Mouse (Mus musculus) MEL (cell line): ENCODE results near the gene H2-Ab1. TPM values are rescaled to one million over a fixed set of nuclear protein-coding genes. Genes with fewer than 3 reads are reported as not detected.

Experiments
- DNase-seq: peaks from one replicate; pipeline ENCODE4 v3.0.0; 2011; ENCODE audit warnings: low read depth, low spot score
- H3K27ac ChIP-seq: 2 replicates; pipeline ENCODE4 v1.5.1; 2012; ENCODE audit warnings: low read depth, mild to moderate bottlenecking, control low read depth, low read length, moderate library complexity; ENCODE audit not compliant: control insufficient read depth
- H3K27me3 ChIP-seq, 2 experiments: fragments of 150-350 bp in 1 of 2; sonication (generic) in 1 of 2; 2 replicates each; pipeline ENCODE4 v1.6.1; 2012; ENCODE audit warnings: low read length in 2 of 2, mild to moderate bottlenecking in 2 of 2, improper control_type of control experiment in 1 of 2, moderate library complexity in 1 of 2; ENCODE audit not compliant: insufficient read depth in 2 of 2, control insufficient read depth in 1 of 2
- H3K36me3 ChIP-seq, 2 experiments: 2 replicates each; pipeline ENCODE4 v1.6.1; 2012 to 2014; ENCODE audit warnings: low read length in 2 of 2, improper control_type of control experiment in 1 of 2, inconsistent platforms in 1 of 2, mild to moderate bottlenecking in 1 of 2; ENCODE audit not compliant: insufficient read depth in 2 of 2, control insufficient read depth in 1 of 2
- H3K4me1 ChIP-seq, 2 experiments: fragments of 150-350 bp in 1 of 2; sonication (generic) in 1 of 2; 2 replicates each; pipeline ENCODE4 v1.6.1; 2012; ENCODE audit warnings: low read length in 2 of 2, improper control_type of control experiment in 1 of 2, mild to moderate bottlenecking in 1 of 2; ENCODE audit not compliant: insufficient read depth in 2 of 2, control insufficient read depth in 1 of 2
- H3K4me3 ChIP-seq, 2 experiments: fragments of 150-350 bp in 1 of 2; sonication (generic) in 1 of 2; 2 replicates each; pipeline ENCODE4 v1.5.1; 2012; ENCODE audit warnings: low read depth in 2 of 2, low read length in 2 of 2, mild to moderate bottlenecking in 2 of 2, moderate library complexity in 2 of 2, control low read depth in 1 of 2, improper control_type of control experiment in 1 of 2; ENCODE audit not compliant: control insufficient read depth in 1 of 2, insufficient read depth in 1 of 2
- H3K79me2 ChIP-seq: 2 replicates; pipeline ENCODE4 v1.6.1; 2012; ENCODE audit warnings: mild to moderate bottlenecking, low read length, moderate library complexity; ENCODE audit not compliant: control insufficient read depth, poor library complexity, insufficient read depth
- H3K9ac ChIP-seq: 2 replicates; pipeline ENCODE4 v1.6.1; 2012; ENCODE audit warnings: low read depth, mild to moderate bottlenecking, control low read depth, low read length, moderate library complexity; ENCODE audit not compliant: control insufficient read depth, poor library complexity, severe bottlenecking
- H3K9me3 ChIP-seq: fragments of 150-350 bp; sonication (generic); replicated peaks from 2 replicates; pipeline ENCODE4 v1.6.1; 2012; ENCODE audit warnings: mild to moderate bottlenecking, low read length, improper control_type of control experiment, moderate library complexity; ENCODE audit not compliant: insufficient read depth
- BHLHE40 ChIP-seq: IDR thresholded peaks from 2 replicates; pipeline ENCODE4 v1.6.1; 2012; ENCODE audit warnings: low read depth, mild to moderate bottlenecking, inconsistent platforms, low read length, improper control_type of control experiment, borderline replicate concordance
- CTCF ChIP-seq, 3 experiments: IDR thresholded peaks in 2 of 3; conservative IDR thresholded peaks in 1 of 3; 2 replicates each; pipeline ENCODE4 v1.5.1; 2011 to 2012; ENCODE audit warnings: low read length in 3 of 3, low read depth in 2 of 3, mild to moderate bottlenecking in 2 of 3, improper control_type of control experiment in 1 of 3, inconsistent platforms in 1 of 3, mixed read lengths in 1 of 3, moderate library complexity in 1 of 3; ENCODE audit not compliant: control insufficient read depth in 1 of 3, insufficient read depth in 1 of 3, poor library complexity in 1 of 3, severe bottlenecking in 1 of 3
- ELF1 ChIP-seq: IDR thresholded peaks from 2 replicates; pipeline ENCODE4 v1.6.1; 2014; ENCODE audit warnings: low read depth, mild to moderate bottlenecking, inconsistent platforms, low read length, improper control_type of control experiment, moderate library complexity
- EP300 ChIP-seq, 2 experiments: IDR thresholded peaks; 2 replicates each; pipeline ENCODE4 v1.6.1; 2011; ENCODE audit warnings: improper control_type of control experiment in 2 of 2, low read length in 2 of 2, low read depth in 1 of 2, mild to moderate bottlenecking in 1 of 2
- GATA1 ChIP-seq: IDR thresholded peaks from 2 replicates; pipeline ENCODE4 v1.6.1; 2011; ENCODE audit warnings: low read depth, low read length, improper control_type of control experiment
- HCFC1 ChIP-seq: IDR thresholded peaks from 2 replicates; pipeline ENCODE4 v1.6.1; 2012; ENCODE audit warnings: low read depth, mild to moderate bottlenecking, inconsistent platforms, low read length, improper control_type of control experiment, moderate library complexity
- KAT2A ChIP-seq: conservative IDR thresholded peaks from 2 replicates; pipeline ENCODE4 v1.6.1; 2012; ENCODE audit warnings: low read depth, low read length, improper control_type of control experiment, inconsistent platforms
- MAFK ChIP-seq: IDR thresholded peaks from 2 replicates; pipeline ENCODE4 v1.6.1; 2011; ENCODE audit warnings: low read depth, mild to moderate bottlenecking, low read length, improper control_type of control experiment, borderline replicate concordance
- MAX ChIP-seq: IDR thresholded peaks from 2 replicates; pipeline ENCODE4 v1.6.1; 2011; ENCODE audit warnings: low read length, improper control_type of control experiment
- MEF2A ChIP-seq: IDR thresholded peaks from 2 replicates; pipeline ENCODE4 v1.6.1; 2014; ENCODE audit warnings: low read depth, mild to moderate bottlenecking, inconsistent platforms, low read length, improper control_type of control experiment; ENCODE audit not compliant: poor library complexity, insufficient replicate concordance, severe bottlenecking; ENCODE audit errors: extremely low read depth
- MXI1 ChIP-seq: IDR thresholded peaks from 2 replicates; pipeline ENCODE4 v1.6.1; 2011; ENCODE audit warnings: mild to moderate bottlenecking, low read depth, low read length, improper control_type of control experiment
- MYB ChIP-seq: IDR thresholded peaks from 2 replicates; pipeline ENCODE4 v1.6.1; 2011; ENCODE audit warnings: mild to moderate bottlenecking, low read depth, low read length, improper control_type of control experiment
- NELFE ChIP-seq: IDR thresholded peaks from 2 replicates; pipeline ENCODE4 v1.6.1; 2011; ENCODE audit warnings: low read depth, low read length, improper control_type of control experiment
- NRF1 ChIP-seq: IDR thresholded peaks from 2 replicates; pipeline ENCODE4 v1.6.1; 2014; ENCODE audit warnings: low read depth, mild to moderate bottlenecking, inconsistent platforms, low read length, improper control_type of control experiment, moderate library complexity; ENCODE audit not compliant: poor library complexity, insufficient read depth, severe bottlenecking
- POLR2A ChIP-seq, 2 experiments: IDR thresholded peaks; 2 replicates each; pipeline ENCODE4 v1.6.1; 2011 to 2012; ENCODE audit warnings: low read length in 2 of 2, mild to moderate bottlenecking in 2 of 2, control low read depth in 1 of 2, improper control_type of control experiment in 1 of 2, low read depth in 1 of 2, moderate library complexity in 1 of 2; ENCODE audit not compliant: control insufficient read depth in 1 of 2, insufficient read depth in 1 of 2, poor library complexity in 1 of 2
- POLR2AphosphoS2 ChIP-seq: IDR thresholded peaks from 2 replicates; pipeline ENCODE4 v1.6.1; 2011; ENCODE audit warnings: low read length, improper control_type of control experiment
- RCOR1 ChIP-seq: IDR thresholded peaks from 2 replicates; pipeline ENCODE4 v1.6.1; 2012; ENCODE audit warnings: low read depth, mild to moderate bottlenecking, inconsistent platforms, low read length, improper control_type of control experiment
- TAL1 ChIP-seq: IDR thresholded peaks from 2 replicates; pipeline ENCODE4 v1.6.1; 2012; ENCODE audit warnings: mild to moderate bottlenecking, inconsistent platforms, low read length, moderate library complexity, mixed read lengths
- TCF12 ChIP-seq: IDR thresholded peaks from 2 replicates; pipeline ENCODE4 v1.6.1; 2014; ENCODE audit warnings: low read depth, mild to moderate bottlenecking, inconsistent platforms, low read length, improper control_type of control experiment, moderate library complexity
- UBTF ChIP-seq: IDR thresholded peaks from 2 replicates; pipeline ENCODE4 v1.6.1; 2012; ENCODE audit warnings: low read depth, mild to moderate bottlenecking, inconsistent platforms, low read length, improper control_type of control experiment, moderate library complexity, borderline replicate concordance; ENCODE audit not compliant: insufficient read depth
- USF1 ChIP-seq: IDR thresholded peaks from 2 replicates; pipeline ENCODE4 v1.6.1; 2014; ENCODE audit warnings: low read depth, mild to moderate bottlenecking, inconsistent platforms, low read length, improper control_type of control experiment, moderate library complexity
- ZC3H11A ChIP-seq: IDR thresholded peaks from 2 replicates; pipeline ENCODE4 v1.6.1; 2012; ENCODE audit warnings: low read depth, mild to moderate bottlenecking, inconsistent platforms, low read length, improper control_type of control experiment
- ZNF384 ChIP-seq: IDR thresholded peaks from 2 replicates; pipeline ENCODE4 v1.6.1; 2012; ENCODE audit warnings: low read depth, mild to moderate bottlenecking, inconsistent platforms, low read length, improper control_type of control experiment
- polyA plus RNA-seq, 2 experiments: library from polyadenylated mRNA; stranded (reverse) in 1 of 2; unstranded in 1 of 2; fragments of >175 nt in 1 of 2; fragments of >200 nt in 1 of 2; gene quantifications; 2 replicates each; pipeline versions ENCODE4 v1.2.1 to v1.2.4; 2012; ENCODE audit warnings: low replicate concordance in 2 of 2, low read depth in 1 of 2; ENCODE audit not compliant: insufficient read length in 2 of 2, insufficient read depth in 1 of 2, missing spikeins in 1 of 2
- total RNA-seq: library from RNA; depleted of rRNA; stranded (reverse); fragments of 300-350 nt; gene quantifications from 2 replicates; pipeline ENCODE4 v1.2.3, GENCODE M21; 2012

Gene H2-Ab1
- total and polyA plus RNA-seq, 3 experiments: not detected

GRCm38 (mm10) chr17:34270230-34270629, 12.7 kb downstream of the H2-Ab1 start:
- Histone ChIP-seq H3K9ac (no peak overlapping the region), H3K4me3 (no peak overlapping the region), H3K36me3 (no peaks in the 10 kb centered on the region), H3K79me2 (no peaks in the 10 kb centered on the region), H3K9me3 (no peaks in the 10 kb centered on the region), H3K27ac (no peak overlapping the region), H3K27me3 (no peaks in the 10 kb centered on the region), H3K4me1 (no peaks in the 10 kb centered on the region)
- no peak for DNase-seq
- TF ChIP-seq HCFC1 (no peak), MYB (no peak), ZC3H11A (no peak), TAL1 (no peak), RCOR1 (no peak), ELF1 (no peak), POLR2AphosphoS2 (no peak), KAT2A (no peak), MXI1 (no peak)

DNA sequence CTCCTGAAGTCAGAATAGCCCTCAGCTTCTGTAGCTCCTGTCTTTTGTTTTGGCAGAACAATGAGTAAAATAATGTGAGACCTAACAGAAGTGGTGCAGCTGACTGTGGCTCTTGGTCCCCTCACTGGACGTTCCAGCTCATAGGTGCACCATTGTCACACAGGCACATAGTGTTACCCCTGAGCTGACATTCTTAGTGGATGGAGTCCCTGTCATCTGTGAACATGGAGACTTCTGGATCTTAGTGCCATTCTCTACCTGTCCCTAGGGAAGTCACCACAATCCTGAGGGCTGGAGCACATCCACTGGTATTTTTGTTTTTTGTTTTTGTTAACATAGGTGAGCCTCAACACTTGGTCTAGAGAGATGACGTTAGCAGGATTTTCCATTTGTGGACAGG, 13.5 kb downstream of the H2-Ab1 start:
- Histone ChIP-seq H3K36me3 (no peaks in the 10 kb centered on the region), H3K27me3 (no peaks in the 10 kb centered on the region), H3K9me3 (no peaks in the 10 kb centered on the region), H3K4me1 (no peaks in the 10 kb centered on the region), H3K4me3 (no peak overlapping the region), H3K79me2 (no peaks in the 10 kb centered on the region), H3K27ac (no peak overlapping the region), H3K9ac (no peak overlapping the region)
- DNase-seq: no peak
- TF ChIP-seq BHLHE40 (no peak), POLR2A (IDR thresholded peaks at IDR 0.05; ENCODE audit: control insufficient read depth in 1 of 2, insufficient read depth in 1 of 2, low read depth in 1 of 2, low read length in 2 of 2, poor library complexity in 1 of 2) (no peak), MAFK (no peak), ZNF384 (no peak), MAX (no peak), ELF1 (no peak), CTCF (IDR thresholded peaks at IDR 0.05 in 2 of 3, conservative IDR thresholded peaks at IDR 0.05 in 1 of 3; ENCODE audit: control insufficient read depth in 1 of 3, insufficient read depth in 1 of 3, low read depth in 2 of 3, low read length in 3 of 3, poor library complexity in 1 of 3, severe bottlenecking in 1 of 3) (no peak)

GRCm38 (mm10) chr17:34272102-34272501, 14.6 kb downstream of the H2-Ab1 start:
- no peaks in the 10 kb centered on the region for H3K36me3 ChIP-seq
- H3K9ac ChIP-seq: no peak overlapping the region
- TF ChIP-seq ZC3H11A (no peak), HCFC1 (no peak), ELF1 (no peak), USF1 (no peak), BHLHE40 (no peak), EP300 (IDR thresholded peaks at IDR 0.05; ENCODE audit: low read depth in 1 of 2, low read length in 2 of 2) (no peak), NRF1 (no peak), KAT2A (no peak), UBTF (no peak), GATA1 (no peak), NELFE (no peak), MEF2A (no peak), TCF12 (no peak), RCOR1 (no peak)
- TF ChIP-seq, all 39 proteins: peak for 0
- Histone ChIP-seq H3K79me2 (no peaks in the 10 kb centered on the region), H3K27ac (no peak overlapping the region), H3K4me1 (no peaks in the 10 kb centered on the region), H3K27me3 (no peaks in the 10 kb centered on the region), H3K4me3 (no peak overlapping the region), H3K9me3 (no peaks in the 10 kb centered on the region)
- no peak for DNase-seq
